Mouse (Mus musculus) ES-E14 (cell line): ENCODE measurements around the gene Eml3. TPM values are rescaled to one million over a fixed set of nuclear protein-coding genes. Genes with fewer than 3 reads are reported as not detected.
"Not testable (repeated sequence)": the region's sequence is repeated elsewhere in the genome, so short reads cannot be mapped to it uniquely, and the experiment has no call there.

ENCODE experiments used
- DNase-seq: peaks from one replicate; pipeline ENCODE4 v3.0.0-alpha.2; 2013; ENCODE audit warnings: low read depth, low spot score
- H3K27ac ChIP-seq: 2 replicates; pipeline ENCODE4 v1.5.1; 2012; ENCODE audit warnings: low read depth, mild to moderate bottlenecking, low read length, moderate library complexity, mixed read lengths; ENCODE audit not compliant: poor library complexity, insufficient read depth, severe bottlenecking
- H3K36me3 ChIP-seq: 2 replicates; pipeline ENCODE4 v1.6.1; 2012; ENCODE audit warnings: mild to moderate bottlenecking, low read length, moderate library complexity, mixed read lengths; ENCODE audit not compliant: control insufficient read depth, poor library complexity, insufficient read depth, severe bottlenecking
- H3K4me1 ChIP-seq, 2 experiments: fragments of 150-350 bp in 1 of 2; sonication (generic) in 1 of 2; 2 replicates each; pipeline ENCODE4 v1.6.1; 2012; ENCODE audit warnings: low read length in 2 of 2, mild to moderate bottlenecking in 1 of 2, mixed read lengths in 1 of 2; ENCODE audit not compliant: control insufficient read depth in 2 of 2, insufficient read depth in 2 of 2, poor library complexity in 1 of 2
- H3K4me3 ChIP-seq, 2 experiments: fragments of 150-350 bp in 1 of 2; sonication (generic) in 1 of 2; 2 replicates each; pipeline ENCODE4 v1.5.1; 2012; ENCODE audit warnings: low read length in 2 of 2, low read depth in 1 of 2, mild to moderate bottlenecking in 1 of 2, mixed read lengths in 1 of 2; ENCODE audit not compliant: insufficient read depth in 1 of 2, poor library complexity in 1 of 2, severe bottlenecking in 1 of 2
- H3K9ac ChIP-seq: 2 replicates; pipeline ENCODE4 v1.6.1; 2012; ENCODE audit warnings: low read depth, mild to moderate bottlenecking, low read length, mixed read lengths; ENCODE audit not compliant: poor library complexity, insufficient read depth, severe bottlenecking
- H3K9me3 ChIP-seq: fragments of 150-350 bp; sonication (generic); 2 replicates; pipeline ENCODE4 v1.6.1; 2012; ENCODE audit warnings: low read depth, mild to moderate bottlenecking, low read length; ENCODE audit not compliant: control insufficient read depth, insufficient read depth
- CHD2 ChIP-seq: IDR thresholded peaks from 2 replicates; pipeline ENCODE4 v1.6.1; 2014; ENCODE audit warnings: mild to moderate bottlenecking, low read depth, low read length, inconsistent platforms
- HCFC1 ChIP-seq: IDR thresholded peaks from 2 replicates; pipeline ENCODE4 v1.6.1; 2012; ENCODE audit warnings: low read length, inconsistent platforms, borderline replicate concordance; ENCODE audit not compliant: insufficient read depth
- MAFK ChIP-seq: IDR thresholded peaks from 2 replicates; pipeline ENCODE4 v1.6.1; 2014; ENCODE audit warnings: mild to moderate bottlenecking, low read depth, low read length, inconsistent platforms; ENCODE audit not compliant: insufficient read depth
- ZC3H11A ChIP-seq: IDR thresholded peaks from 2 replicates; pipeline ENCODE4 v1.6.1; 2012; ENCODE audit warnings: low read depth, mild to moderate bottlenecking, inconsistent platforms, low read length, borderline replicate concordance
- ZNF384 ChIP-seq: IDR thresholded peaks from 2 replicates; pipeline ENCODE4 v1.6.1; 2012; ENCODE audit warnings: low read depth, low read length, inconsistent platforms
- in situ Hi-C, 2 experiments: fragments of 600-800 bp; cut with MboI; formaldehyde crosslinking; loops; one replicate each; pipeline ENCODE4 v1.15.1; 2025; ENCODE audit warnings: low sequenced_read_pairs in 2 of 2, inconsistent platforms in 1 of 2; ENCODE audit not compliant: unreplicated experiment in 2 of 2
- total RNA-seq: library from RNA; depleted of rRNA; stranded (reverse); fragments of 300-350 nt; gene quantifications from 2 replicates; pipeline ENCODE4 v1.2.3, GENCODE M21; 2012

Gene Eml3
- total RNA-seq, 1 experiment, result 20.6 TPM

DNA sequence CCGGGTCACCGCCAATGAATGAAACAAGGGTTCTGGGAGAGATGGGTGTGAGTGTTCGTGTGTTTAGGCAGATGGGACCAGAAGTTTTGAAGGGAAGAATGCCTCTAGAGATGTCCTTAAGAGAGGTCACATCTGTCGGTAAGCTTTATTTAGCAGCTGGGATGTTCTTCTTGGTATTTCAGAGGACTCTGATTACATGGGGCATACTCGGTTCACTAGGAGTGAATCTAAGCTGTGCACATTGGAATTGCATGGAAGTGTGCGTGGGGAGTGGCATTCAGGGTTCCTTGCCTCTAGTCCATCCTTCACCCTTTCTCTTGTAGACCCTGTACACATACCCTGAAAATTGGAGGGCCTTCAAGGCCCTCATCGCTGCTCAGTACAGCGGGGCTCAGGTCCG is 38.5 kb downstream of the Eml3 start:
- Histone ChIP-seq H3K4me1 (peaks cover 0 to 10% of the 10 kb centered on the region in 2 experiments; a peak in 1 of 4 replicates), H3K9ac (peak overlapping the region; percentile 90), H3K4me3 (peak overlapping the region; percentile 76 to 82), H3K27ac (peak overlapping the region; percentile 88; the same call in 1 of the 2 replicates), H3K36me3 (peaks cover 72% of the 10 kb centered on the region), H3K9me3 (no peaks in the 10 kb centered on the region)
- in situ Hi-C loops, result no loop called here
- DNase-seq, result no peak
- TF ChIP-seq CHD2 (no peak), HCFC1 (no peak), ZNF384 (no peak), ZC3H11A (no peak), MAFK (no peak)

DNA sequence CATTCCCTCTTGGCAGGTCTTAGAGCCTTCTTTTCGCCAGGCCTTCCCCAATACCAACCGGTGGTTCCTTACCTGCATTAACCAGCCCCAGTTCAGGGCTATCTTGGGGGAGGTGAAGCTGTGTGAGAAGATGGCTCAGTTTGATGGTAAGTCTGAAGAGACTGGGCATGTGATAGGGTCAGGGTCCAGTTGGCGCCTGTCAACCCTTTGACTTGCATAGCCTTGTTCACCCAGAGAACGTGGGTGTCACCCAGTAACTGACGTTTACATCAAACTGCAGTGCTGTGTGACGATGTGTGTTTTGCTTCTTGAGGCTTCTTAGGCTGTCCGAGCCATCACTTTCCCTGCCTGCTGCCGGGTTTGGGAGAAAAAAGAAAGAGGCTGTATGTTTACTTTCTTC is 43.1 kb downstream of the Eml3 start:
- DNase-seq, in situ Hi-C loops, H3K4me3 ChIP-seq, H3K9me3 ChIP-seq, H3K27ac ChIP-seq, H3K9ac ChIP-seq, H3K4me1 ChIP-seq: not testable (repeated sequence)
- peaks cover 87% of the 10 kb centered on the region for H3K36me3 ChIP-seq

DNA sequence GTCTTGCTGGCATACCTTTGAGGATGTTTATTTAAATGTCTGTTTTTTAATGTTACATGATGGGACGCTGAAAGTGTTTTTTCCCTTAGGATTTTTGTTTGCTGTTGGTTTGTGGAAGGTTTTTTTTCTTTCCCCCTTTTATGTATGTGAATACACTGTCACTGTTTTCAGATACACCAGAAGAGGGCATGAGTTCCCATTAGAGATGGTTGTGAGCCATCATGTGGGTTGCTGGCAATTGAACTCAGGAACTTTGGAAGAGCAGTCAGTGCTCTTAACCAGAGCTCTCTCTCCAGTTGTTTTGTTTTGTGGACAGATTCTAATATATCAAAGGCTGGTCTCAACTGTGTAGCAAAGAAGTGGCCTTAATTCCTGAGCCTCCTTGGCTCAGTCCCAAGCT is 45.3 kb downstream of the Eml3 start:
- TF ChIP-seq ZC3H11A (no peak), ZNF384 (no peak), HCFC1 (no peak), CHD2 (no peak), MAFK (no peak)
- H3K9ac ChIP-seq, result no peak overlapping the region
- H3K4me3 ChIP-seq, result no peak overlapping the region
- in situ Hi-C loops, result loop anchor here in 1 of 2 experiments (25.0 kb wide), 1 partner anchor 113 kb away; the partner anchor contains the start of gene Scgb1a1
- H3K27ac ChIP-seq, result no peak overlapping the region
- no peaks in the 10 kb centered on the region for H3K9me3 ChIP-seq
- DNase-seq, result no peak
- H3K4me1 ChIP-seq, result peaks cover 0 to 6% of the 10 kb centered on the region in 2 experiments; a peak in 2 of 4 replicates
- H3K36me3 ChIP-seq, result peaks cover 83% of the 10 kb centered on the region

DNA sequence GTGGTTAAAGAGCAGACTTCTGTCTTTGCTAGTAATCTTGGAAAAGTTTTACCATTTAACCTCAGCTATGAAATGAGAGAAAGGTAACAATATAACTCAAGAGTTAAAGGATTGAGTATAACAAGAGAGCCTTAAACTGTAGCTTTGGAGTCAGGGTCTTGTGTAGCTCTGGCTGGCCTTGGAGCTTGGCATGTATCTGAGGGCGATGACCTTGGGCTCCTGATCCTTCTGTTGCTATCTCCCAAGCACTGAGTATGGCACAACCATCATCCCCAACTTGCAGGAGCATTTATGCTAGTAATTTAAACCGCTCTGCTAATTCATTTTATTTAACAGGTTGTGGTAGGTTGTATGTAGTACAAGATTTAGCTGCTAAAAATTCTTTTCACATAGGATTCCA is 46.1 kb downstream of the Eml3 start:
- no peak for TF ChIP-seq HCFC1
- no peak for TF ChIP-seq MAFK
- TF ChIP-seq CHD2, result no peak
- TF ChIP-seq ZC3H11A, result no peak
- no peak for TF ChIP-seq ZNF384
- H3K4me3 ChIP-seq, result no peak overlapping the region
- DNase-seq, result no peak
- H3K36me3 ChIP-seq, result peaks cover 80% of the 10 kb centered on the region
- no peak overlapping the region for H3K9ac ChIP-seq
- H3K27ac ChIP-seq, result no peak overlapping the region
- peaks cover 0 to 10% of the 10 kb centered on the region in 2 experiments; a peak in 2 of 4 replicates for H3K4me1 ChIP-seq
- H3K9me3 ChIP-seq, result no peaks in the 10 kb centered on the region
- in situ Hi-C loops, result loop anchor here in 1 of 2 experiments (25.0 kb wide), 1 partner anchor 112 kb away; the partner anchor contains the start of gene Scgb1a1

DNA sequence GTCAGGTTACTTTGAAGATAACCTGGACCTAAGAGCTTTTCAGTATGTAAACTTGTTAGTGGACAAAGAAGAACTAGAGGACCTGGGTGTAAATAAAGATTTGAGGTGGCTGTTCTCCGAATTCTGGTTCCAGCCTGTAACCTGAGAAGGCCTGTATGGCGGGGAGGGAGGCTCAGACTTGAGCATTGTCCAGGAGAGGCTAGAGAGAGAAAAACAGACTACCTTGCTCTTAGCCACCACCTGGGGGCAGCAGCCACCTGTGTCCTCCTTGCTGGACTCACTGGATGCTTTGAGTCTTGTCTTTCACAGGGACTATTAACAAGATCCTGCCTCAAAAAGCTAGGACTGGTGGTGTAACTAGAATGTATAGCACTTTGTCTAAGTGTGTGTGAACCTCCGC is 47.2 kb downstream of the Eml3 start:
- H3K9ac ChIP-seq, result no peak overlapping the region
- H3K4me1 ChIP-seq, result peaks cover 0 to 10% of the 10 kb centered on the region in 2 experiments; a peak in 2 of 4 replicates
- TF ChIP-seq MAFK, result no peak
- TF ChIP-seq ZC3H11A, result 0 out of 2 replicates have a peak, but pooled peaks have one; percentile 7
- in situ Hi-C loops, result loop anchor here in 1 of 2 experiments (25.0 kb wide), 1 partner anchor 111 kb away; the partner anchor contains the start of gene Scgb1a1
- no peak overlapping the region for H3K4me3 ChIP-seq
- no peaks in the 10 kb centered on the region for H3K9me3 ChIP-seq
- H3K36me3 ChIP-seq, result peaks cover 73% of the 10 kb centered on the region
- H3K27ac ChIP-seq, result no peak overlapping the region
- DNase-seq, result no peak
